Mouse (Mus musculus) c-Kit-positive CD71-positive TER-119-positive erythroid progenitor cells, embryonic 14.5 days (primary cell): ENCODE results near the gene Cpsf6.
"Not testable (repeated sequence)": the region's sequence is repeated elsewhere in the genome, so short reads cannot be mapped to it uniquely, and the experiment has no call there.

Experiments
- DNase-seq: peaks from one replicate; pipeline ENCODE4 v3.0.0-alpha.2; 2013; ENCODE audit warnings: low spot score

Gene Cpsf6

GRCm38 (mm10) chr10:117399839-117400238, 20.0 kb upstream of the Cpsf6 start:
- DNase-seq, result no peak

- no peak for DNase-seq
Measured at GRCm38 (mm10) chr10:117399196-117399595, 19.4 kb upstream of the Cpsf6 start.

DNA sequence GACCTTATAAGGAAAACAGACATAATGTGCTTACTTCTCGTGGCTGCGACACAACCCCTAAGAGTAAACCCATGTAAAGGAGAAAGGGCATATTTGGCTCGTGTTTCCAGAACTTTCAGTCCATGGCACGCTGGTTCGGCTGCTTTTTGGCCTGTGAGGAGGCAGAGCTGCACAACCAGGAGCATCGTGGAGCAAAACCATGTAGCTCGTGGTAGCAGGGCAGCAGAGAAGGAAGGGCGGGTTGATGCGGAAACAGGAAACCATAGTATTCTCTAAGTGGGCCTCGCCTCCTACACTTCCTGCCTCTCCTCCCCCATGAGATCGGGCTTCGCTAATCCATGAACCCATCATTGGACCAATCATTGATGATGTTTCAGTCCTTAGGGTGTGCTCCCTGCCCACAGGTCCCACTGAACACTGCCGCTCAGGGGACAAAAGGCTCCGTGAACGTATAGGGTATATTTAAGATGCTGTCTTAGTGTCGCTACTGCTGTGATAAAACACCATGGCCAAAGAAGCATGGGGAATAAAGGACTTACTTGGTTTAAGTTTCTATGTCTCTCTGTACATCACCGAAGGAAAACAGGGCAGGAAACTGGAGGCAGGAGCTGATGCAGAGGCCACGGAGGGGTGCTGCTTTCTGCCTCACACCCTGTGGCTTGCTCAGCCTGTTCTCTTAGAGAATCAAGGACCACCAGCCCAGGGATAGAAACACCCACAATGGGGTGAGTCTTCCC, 18.4 kb upstream of the Cpsf6 start:
- DNase-seq, result no peak

- no peak for DNase-seq
Measured at GRCm38 (mm10) chr10:117397106-117397625, 17.4 kb upstream of the Cpsf6 start.

DNA sequence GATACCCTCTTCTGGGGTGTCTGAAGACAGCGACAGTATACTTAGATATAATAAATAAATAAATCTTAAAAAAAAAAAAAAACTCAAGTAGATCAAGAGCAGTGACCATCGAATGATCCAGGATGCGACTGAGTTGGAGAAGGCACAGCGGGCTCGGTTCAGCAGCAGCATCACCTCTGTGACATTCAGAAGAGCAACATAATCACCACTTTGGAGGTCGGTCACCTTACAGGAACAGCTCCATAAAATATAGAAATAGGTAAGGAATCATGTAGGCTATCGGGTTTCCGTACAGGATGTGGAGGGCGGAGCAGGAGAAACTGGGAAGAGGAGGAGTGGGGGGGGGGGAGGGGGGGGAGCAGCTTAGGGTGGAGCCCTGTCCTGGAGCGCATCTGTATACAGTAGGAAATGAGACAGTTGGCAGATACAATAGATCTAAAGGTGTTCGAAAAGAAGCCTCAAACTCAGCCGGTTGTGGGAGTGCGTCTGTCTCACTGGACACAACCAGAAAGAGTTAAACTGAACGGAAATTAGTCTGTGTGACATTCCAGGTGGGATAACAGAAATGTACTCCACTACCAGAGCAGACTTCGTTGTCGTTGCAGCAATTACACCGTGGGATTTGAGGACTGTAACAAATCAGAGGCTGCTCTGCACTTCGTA, 16.7 kb upstream of the Cpsf6 start:
- DNase-seq, result no peak

DNA sequence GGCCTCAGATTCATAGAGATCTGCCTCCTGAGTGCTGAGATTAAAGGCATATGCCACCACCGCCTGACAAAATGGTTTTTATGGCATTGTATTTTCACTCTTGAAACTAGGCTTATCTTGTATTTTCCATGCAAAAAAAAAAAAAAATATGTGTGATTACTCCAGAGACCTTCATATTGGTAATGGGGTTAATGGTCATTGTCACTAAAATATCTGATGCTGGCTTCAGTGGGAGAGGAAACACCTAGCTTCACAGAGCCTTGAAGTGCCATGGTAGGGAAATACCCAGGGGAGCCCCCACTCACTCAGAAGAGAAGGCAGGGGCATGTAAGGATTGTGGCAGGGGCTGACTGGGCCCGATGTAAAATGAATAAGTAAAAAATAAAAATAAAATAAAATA, 16.0 kb upstream of the Cpsf6 start:
- no peak for DNase-seq

DNA sequence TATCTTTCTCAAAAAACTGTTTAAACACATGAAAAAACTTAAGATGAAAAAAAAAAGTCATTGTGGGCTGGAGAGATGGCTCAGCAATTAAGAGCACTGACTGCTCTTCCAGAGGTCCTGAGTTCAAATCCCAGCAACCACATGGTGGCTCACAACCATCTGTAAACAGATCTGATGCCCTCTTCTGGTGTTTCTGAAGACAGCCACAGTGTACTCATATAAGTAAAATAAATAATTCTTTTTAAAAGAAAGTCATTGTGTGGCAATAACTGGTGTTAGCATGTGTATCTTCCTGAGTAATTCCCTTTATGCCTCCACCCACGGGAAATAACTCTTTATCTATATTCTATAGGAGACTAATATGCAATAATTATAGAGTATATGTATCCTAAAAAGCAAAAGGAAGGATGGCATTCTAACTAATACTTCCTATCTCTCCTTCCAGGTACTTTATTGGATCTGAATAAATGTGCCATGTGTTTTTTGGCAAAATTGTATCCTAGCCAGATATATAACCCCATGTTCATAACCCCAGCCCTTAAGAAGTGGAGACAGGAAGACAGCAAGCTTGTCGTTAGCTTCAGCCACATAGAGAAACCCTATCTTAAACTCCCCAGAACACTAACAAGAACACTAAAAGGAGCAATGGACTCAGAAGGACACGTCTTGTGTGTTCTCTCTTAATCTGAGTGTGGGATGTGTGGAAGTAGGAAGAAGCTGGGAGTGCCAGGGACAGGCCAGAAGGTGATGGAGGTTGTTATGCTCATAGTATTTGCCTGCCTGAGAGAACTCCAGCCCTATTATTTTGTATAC, 15.1 kb upstream of the Cpsf6 start:
- DNase-seq, result no peak

- DNase-seq, result no peak
Measured at GRCm38 (mm10) chr10:117393891-117394395, 14.1 kb upstream of the Cpsf6 start.

DNA sequence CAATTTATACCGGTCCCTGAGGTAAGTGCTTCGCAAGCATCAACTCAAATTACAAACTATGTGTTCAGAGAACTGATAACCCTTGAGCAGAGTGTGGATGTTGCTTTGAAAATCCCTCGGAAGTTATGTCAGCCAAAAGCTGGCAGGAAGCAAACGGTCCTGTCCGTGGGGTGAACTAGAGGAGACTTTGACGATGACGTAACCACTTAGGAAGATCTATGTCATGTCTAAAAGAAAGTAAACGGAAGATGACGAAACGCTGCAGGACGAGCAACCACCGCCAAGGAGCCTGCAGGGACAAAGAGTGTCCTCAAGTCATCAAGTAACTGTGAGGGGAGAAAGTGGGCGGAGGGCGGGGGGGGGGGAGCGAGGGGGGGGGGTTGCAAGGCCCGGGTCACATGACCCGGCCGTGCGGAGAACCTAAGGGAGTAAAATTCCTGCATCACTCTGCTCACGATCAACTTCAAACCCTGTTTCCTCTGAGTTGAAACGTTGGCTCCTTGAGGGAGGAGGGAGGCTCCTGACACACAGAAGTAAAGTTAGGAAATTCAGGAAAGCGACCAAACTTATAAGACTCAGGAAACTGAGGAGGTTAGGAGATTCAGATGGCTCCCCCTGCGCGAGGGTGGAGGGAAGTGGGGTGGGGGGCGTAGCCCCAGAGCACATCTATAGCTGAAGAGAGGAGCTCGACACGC, 13.5 kb upstream of the Cpsf6 start:
- no peak for DNase-seq

- no peak for DNase-seq
Measured at GRCm38 (mm10) chr10:117392832-117393195, 13.0 kb upstream of the Cpsf6 start.

DNA sequence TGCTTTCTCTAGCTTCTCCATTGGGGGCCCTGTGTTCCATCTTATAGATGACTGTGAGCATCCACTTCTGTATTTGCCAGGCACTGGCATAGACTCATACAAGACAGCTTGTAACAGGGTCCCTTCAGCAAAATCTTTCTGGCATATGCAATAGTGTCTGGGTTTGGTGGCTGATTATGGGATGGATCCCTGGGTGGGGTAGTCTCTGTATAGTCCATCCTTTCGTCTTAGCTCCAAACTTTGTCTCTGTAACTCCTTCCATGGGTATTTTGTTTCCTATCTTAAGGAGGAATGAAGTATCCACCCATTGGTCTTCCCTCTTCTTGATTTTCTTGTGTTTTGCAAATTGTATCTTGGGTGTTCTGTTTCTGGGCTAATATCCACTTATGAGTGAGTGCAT, 12.6 kb upstream of the Cpsf6 start:
- not testable (repeated sequence) for DNase-seq

DNA sequence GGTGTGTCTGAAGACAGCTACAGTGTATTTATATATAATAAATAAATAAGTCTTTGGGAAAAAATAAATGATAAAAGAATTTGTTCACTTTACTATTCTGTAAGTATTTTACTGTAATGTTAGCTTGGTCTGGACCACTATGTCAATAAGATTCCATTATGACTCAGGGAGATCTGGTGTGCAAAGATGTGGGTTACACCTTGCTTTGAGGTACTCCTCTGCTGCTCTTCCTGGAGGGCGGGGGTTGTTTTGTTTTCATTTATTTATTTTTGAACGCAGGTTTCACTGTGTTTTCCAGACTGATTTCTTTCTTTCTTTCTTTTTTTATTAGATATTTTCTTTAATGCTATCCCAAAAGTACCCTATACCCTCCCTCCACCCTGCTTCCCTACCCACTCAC, 12.0 kb upstream of the Cpsf6 start:
- no peak for DNase-seq

GRCm38 (mm10) chr10:117391057-117391456, 11.2 kb upstream of the Cpsf6 start:
- DNase-seq, result no peak

DNA sequence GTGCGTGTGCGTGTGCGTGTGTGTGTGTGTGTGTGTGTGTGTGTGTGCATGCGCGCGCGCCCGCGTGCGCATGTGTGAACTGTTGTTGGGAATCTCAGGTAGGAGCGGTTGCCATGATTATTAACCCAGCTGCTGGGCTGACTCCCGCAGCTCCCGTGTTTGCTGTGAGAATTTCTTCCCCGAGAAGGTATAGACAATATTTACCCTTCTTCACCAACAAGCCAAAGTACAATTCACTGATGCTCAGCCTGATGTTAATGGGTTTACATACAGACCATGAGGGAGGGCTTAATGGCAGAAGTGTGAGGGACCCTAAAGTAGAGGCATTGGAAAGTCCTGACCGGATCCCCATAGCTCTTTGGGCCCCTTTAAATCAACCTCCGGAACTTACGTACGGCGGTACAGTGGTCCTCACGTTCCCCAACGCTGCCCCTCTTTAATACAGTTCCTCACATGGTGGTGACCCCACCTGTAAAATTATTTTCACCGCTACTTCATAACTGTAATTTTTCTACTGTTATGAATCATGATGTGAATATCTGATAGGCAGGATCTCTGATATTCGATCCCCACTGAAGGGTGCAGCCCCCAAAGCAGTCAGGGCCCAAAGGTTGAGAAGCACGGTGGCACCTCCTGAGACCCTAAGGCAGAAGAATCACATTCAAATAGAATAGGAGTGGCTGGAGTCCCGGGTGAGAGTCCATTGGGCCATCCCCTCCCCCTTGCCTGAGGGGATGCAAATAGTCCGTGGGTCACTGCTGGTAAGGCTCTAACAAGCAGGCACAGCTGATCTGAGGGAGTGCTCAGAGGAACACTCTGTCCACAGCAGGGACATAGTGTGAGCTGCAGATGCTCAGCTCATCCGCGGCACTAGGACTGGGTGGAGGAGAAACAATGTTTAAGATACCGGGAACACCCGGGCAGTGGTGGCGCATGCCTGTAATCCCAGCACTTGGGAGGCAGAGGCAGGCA, 10.4 kb upstream of the Cpsf6 start:
- no peak for DNase-seq

- no peak for DNase-seq
Measured at GRCm38 (mm10) chr10:117389371-117389740, 9.5 kb upstream of the Cpsf6 start.

DNA sequence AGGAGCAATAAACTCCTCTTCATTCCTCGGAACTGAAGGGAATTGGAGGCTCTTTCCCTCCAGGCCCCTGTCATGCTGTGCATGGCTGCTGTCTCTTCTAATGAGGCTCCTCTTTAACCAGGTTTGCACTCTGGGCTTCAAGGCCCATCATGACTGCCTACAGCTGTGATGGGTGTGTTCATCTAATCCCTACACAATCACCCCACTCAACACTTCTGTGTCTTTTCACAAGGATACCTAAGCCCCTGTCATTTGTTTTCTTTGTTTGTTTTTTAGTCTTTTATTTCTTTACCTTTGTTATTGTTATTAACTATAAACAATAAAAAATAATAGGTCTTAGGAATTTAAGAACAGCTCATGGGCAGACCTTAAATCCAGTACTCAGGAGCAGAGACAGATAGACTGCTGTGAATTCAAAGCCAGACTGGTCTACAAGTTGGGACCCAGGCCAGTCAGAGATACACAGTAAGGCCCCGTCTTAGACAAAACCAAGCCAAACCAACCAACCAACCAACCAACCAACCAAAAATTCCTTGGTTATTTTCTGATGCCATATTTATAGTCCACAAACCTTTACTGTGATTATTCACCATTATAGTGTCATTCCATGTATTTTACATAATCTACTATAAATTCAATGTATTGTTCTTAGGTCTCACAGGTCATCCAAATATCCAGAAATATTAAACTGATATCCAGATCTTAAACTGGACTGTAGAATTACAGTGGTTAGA, 9.0 kb upstream of the Cpsf6 start:
- no peak for DNase-seq

DNA sequence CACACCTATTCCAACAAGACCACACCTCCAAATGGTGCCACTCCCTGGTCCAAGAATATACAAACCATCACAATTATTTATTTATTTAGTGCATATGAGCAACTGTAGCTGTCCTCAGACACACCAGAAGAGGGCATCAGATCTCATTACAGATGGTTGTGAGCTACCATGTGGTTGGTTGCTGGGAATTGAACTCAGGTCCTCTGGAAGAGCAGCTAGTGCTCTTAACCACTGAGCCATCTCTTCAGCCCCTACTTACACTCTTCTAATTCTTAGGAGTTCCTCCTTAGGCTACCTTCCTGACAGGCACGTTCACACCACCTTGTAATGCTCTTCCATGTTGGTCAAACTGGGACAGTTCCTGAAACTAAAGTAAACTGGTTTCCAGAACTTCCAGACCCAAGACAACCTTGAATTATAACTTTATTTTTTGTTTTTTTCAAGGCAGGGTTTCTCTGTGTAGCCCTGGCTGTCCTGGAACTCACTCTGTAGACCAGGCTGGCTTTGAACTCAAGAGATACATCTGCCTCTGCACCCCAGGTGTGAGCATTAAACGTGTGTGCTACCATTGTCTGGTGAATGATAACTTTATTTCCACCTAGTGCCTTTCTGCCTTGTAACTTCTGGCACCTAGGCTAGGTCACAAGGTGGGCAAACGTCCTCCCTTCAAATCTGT, 8.3 kb upstream of the Cpsf6 start:
- DNase-seq, result not testable (repeated sequence)

DNA sequence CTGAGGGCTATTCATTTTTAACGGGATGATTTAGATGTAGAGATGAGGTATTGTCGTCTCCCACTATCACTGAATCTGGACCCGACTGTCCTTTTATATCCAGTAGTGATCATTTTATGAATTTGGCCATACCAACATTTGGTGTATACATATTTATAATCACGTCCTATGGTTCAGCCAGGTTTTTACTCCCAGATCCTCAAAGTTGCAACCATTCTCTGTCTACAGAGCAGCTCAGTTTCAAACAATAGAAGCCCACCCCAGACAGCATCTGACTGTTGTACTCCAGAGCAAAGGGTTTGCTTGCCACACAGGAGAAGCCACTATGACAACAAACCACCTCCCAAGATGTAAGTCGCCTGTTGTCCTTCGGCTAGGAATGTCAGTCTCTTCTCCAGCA, 7.2 kb upstream of the Cpsf6 start:
- no peak for DNase-seq

DNA sequence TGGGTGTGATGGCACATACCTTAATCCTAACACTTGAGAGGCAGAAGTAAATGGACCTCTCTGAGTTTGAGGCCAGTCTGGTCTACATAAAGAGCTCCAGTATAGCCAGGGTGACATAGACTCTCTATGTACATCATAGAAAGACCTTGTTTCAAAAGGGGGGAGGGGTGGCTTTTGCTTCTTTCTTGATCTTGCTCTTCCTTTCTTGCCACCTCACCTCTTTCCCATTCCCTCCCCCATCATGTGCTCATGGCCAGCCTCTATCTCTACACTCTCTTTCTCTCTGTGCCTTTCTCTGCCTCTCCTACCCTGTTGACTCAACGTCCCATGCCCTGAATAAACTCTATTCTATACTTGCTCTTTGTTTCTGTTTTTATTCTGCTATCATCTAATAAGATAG, 6.4 kb upstream of the Cpsf6 start:
- DNase-seq, result no peak

GRCm38 (mm10) chr10:117385431-117385830, 5.6 kb upstream of the Cpsf6 start:
- DNase-seq, result no peak
